Mouse (Mus musculus) brain, embryonic 14.5 days (tissue): ENCODE results near the gene Sh3gl1.

Experiments used
- CTCF ChIP-seq: fragments of 200-500 bp; IDR thresholded peaks from 2 replicates; pipeline ENCODE4 v1.5.1; 2012; ENCODE audit warnings: inconsistent platforms, mild to moderate bottlenecking, moderate library complexity, borderline replicate concordance; ENCODE audit not compliant: insufficient read depth, insufficient read length; ENCODE audit errors: extremely low read depth
- POLR2A ChIP-seq: fragments of 200-500 bp; IDR thresholded peaks from 2 replicates; pipeline ENCODE4 v1.6.1; 2012; ENCODE audit warnings: mild to moderate bottlenecking, inconsistent platforms, borderline replicate concordance; ENCODE audit not compliant: poor library complexity, insufficient read depth, insufficient read length, severe bottlenecking; ENCODE audit errors: extremely low read depth

DNA sequence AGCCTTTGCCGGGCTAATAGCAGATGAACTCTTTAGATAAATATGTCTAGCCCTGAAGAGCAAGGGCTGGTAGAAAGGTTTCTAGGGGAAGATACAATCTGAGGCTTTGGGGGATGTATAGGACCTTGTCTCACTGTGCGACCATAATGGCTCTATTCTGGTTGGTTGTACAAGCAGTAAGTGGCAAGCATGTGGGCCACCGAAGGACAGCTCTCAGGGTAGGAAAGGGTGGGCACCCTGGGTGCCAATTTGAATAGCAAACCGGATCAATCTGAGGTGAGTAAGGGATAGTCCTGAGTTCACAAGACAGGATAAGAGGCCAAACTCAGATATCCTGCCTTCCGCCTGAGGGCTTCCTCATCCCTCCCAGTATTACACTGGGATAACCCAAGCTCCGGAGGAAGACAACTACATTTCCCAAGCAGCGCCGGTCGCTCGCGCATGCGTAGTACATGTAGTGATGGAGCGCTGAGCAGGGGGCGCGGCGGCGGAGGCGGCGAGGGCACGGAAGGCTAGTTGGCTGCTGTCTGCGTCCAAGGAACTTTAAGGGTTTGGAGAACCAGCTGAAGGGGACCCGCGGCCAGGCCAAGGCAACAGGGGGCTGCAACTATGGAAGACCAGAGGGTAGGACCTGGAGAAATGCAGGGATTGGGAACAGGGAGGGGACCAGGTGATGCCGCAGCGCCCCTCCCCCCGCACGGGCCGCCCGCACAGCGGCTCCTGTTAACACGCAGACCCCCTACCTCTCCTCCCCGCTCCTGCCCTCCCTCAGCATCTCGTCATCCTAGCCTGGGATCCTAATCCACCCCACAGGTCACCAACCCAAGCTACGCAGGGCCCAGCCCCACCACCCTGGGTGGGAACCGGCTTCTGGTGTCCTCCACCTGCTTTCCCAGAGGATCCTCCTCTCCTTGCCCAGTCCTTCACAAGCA, 50.1 kb downstream of the Sh3gl1 start, which contains the start of gene Fsd1:
- TF ChIP-seq CTCF (no peak), POLR2A (peak; percentile 52; the same call in 1 of the 2 replicates)
